Mouse (Mus musculus) small intestine, adult 2 months (tissue): Measurements from ENCODE around the gene Dock9.

ENCODE experiments used
- CTCF ChIP-seq: fragments of 200-500 bp; IDR thresholded peaks from 2 replicates; pipeline ENCODE4 v1.5.1; 2012; ENCODE audit warnings: low read depth, mild to moderate bottlenecking, control low read depth, inconsistent platforms, low read length, moderate library complexity, mixed read lengths; ENCODE audit not compliant: insufficient replicate concordance, insufficient read length; ENCODE audit errors: extremely low read depth
- POLR2A ChIP-seq: fragments of 200-500 bp; IDR thresholded peaks from 2 replicates; pipeline ENCODE4 v1.6.1; 2012; ENCODE audit warnings: low read depth, mild to moderate bottlenecking, control low read depth, inconsistent platforms, low read length, moderate library complexity

DNA sequence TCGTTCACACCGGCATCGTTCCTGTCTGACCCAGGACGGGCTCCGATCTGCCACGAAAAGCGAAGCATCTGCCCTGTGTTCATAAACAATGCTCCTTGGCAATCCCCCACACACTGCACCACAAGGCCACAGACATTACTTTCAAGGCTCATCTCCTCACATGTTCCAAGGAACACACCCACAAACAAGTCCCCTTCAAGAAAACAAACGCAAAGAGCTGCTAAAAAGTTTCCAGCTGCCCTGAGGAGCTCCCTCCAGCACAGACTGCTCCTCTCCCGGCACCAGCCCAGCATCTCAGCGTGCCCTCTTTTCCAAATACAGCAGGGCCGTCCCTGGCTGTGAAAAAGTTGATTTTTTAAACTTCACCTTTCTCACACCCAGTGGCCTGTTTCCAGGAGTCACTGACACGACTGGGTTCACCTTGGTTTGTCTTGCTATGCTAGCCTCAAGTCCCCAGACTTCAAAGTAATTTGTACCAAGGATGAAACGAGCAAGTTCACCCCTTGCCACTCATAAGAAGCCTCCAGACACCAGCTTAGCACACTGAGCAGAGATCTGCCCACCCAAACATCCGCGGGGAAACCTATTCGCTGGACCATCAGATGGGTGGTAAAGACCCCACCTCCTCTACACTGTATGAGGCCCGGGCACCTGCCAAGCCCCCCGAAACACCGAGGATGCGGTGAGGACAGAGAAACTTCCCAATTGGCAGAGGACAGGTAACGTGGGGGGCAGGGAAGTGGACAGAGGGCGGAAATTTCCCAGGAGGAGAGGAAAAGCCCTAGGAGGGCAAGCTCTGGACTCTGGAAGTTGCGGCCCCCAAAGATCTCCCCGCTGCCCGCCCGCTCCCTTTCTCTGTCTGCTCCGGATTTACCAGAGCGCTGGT lies 823 bp downstream of the Dock9 start:
- TF ChIP-seq CTCF: no peak
- TF ChIP-seq POLR2A: no peak
